Mouse (Mus musculus) liver, adult 2 months (tissue): ENCODE results near the gene Fhl3. TPM values are rescaled to one million over a fixed set of nuclear protein-coding genes. Genes with fewer than 3 reads are reported as not detected.

Source experiments
- DNase-seq: peaks from one replicate; pipeline ENCODE4 v3.0.0-alpha.2; 2011; ENCODE audit warnings: low read depth, low spot score; ENCODE audit errors: extremely low read depth
- H3K27ac ChIP-seq: fragments of 200-500 bp; replicated peaks from 2 replicates; pipeline ENCODE4 v1.5.1; 2012; ENCODE audit warnings: low read depth, mild to moderate bottlenecking, control low read depth, inconsistent platforms, low read length; ENCODE audit not compliant: insufficient read depth
- H3K27me3 ChIP-seq: fragments of 200-500 bp; 2 replicates; pipeline ENCODE4 v1.6.1; 2012; ENCODE audit warnings: mild to moderate bottlenecking, moderate library complexity, low read length, inconsistent platforms; ENCODE audit not compliant: control insufficient read depth, insufficient read depth
- H3K36me3 ChIP-seq: fragments of 200-500 bp; 2 replicates; pipeline ENCODE4 v1.6.1; 2012; ENCODE audit warnings: low read length, inconsistent platforms; ENCODE audit not compliant: control insufficient read depth, insufficient read depth
- H3K4me1 ChIP-seq: fragments of 200-500 bp; 2 replicates; pipeline ENCODE4 v1.6.1; 2011; ENCODE audit warnings: low read length; ENCODE audit not compliant: control insufficient read depth, insufficient read depth
- H3K4me3 ChIP-seq: fragments of 200-500 bp; 2 replicates; pipeline ENCODE4 v1.5.1; 2011; ENCODE audit warnings: low read depth, mild to moderate bottlenecking, control low read depth, low read length, moderate library complexity; ENCODE audit not compliant: insufficient read depth
- H3K79me2 ChIP-seq: fragments of 200-500 bp; 2 replicates; pipeline ENCODE4 v1.6.1; 2012; ENCODE audit warnings: inconsistent platforms, mild to moderate bottlenecking, low read length, moderate library complexity; ENCODE audit not compliant: control insufficient read depth, insufficient read depth
- H3K9ac ChIP-seq: fragments of 200-500 bp; 2 replicates; pipeline ENCODE4 v1.6.1; 2012; ENCODE audit warnings: low read depth, mild to moderate bottlenecking, control low read depth, inconsistent platforms, low read length
- CTCF ChIP-seq: fragments of 200-500 bp; IDR thresholded peaks from 2 replicates; pipeline ENCODE4 v1.5.1; 2011; ENCODE audit warnings: low read depth, low read length, control low read depth
- POLR2A ChIP-seq: fragments of 200-500 bp; IDR thresholded peaks from 2 replicates; pipeline ENCODE4 v1.6.1; 2011; ENCODE audit warnings: low read length, control low read depth; ENCODE audit not compliant: insufficient read depth; ENCODE audit errors: extremely low read depth
- WGBS: fragments of 180-500 bp; shearing (Covaris S2); methylation state at CpG from one replicate; pipeline ENCODE4 v1.1.7; 2018; 5-methylcytosine and 5-hydroxymethylcytosine counted together
- polyA plus RNA-seq: library from polyadenylated mRNA; depleted of rRNA; stranded (reverse); fragments of >200 nt; gene quantifications from 2 replicates; pipeline ENCODE4 v1.2.3, GENCODE M21; 2012; rRNA removed
- total RNA-seq: library from RNA; depleted of rRNA; stranded (reverse); fragments of >200 nt; gene quantifications from 2 replicates; pipeline ENCODE4 v1.2.3, GENCODE M21; 2014; rRNA removed

The Fhl3 gene
- total and polyA plus RNA-seq, 2 experiments: 0.28 to 1.5 TPM

DNA sequence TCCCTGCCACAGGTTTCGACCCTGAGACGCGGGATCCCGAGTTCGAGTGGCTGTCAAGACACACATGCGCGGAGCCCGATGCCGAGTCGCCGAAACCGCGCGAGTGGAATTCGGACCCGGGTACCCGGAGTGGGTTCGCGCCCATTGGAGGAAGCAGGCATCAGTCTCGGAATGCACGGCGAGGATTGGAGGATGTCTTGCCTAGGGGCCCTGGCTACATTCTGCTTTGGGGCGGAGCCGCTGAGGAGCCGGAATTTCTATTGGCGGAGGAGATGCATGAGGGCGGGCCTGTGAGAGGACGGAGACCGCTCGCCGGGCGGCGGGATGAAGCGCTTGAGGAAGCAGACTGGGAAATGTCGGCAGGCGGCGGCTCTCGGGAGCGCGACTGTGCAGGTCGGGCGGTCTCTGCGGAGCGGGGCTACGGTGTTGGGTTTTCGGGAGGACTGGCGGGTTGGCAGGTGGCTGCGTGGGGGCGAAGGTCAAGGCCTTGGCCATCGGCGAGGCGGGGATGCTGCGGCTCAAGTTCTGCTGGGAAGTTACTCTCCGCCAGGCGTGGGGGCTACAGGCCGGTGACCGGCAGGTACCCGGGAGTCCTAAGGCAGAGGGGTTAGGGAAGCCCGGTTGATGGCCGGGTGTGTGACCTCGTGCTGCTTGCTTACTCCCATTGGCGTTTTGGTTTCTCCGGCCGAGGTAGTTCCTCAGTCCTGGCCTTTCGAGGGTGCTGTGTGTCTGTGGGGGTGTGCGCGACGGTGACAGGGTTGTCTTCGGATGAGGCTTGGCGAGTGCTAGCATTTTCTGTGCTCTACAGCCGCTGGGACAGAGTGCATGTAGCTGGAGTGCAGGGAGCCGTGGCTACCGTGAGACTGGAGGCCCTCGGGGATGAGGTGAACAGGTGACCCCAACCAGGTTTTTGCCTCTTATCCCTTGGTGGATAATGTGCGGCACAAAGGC, 51.1 kb downstream of the Fhl3 start:
- Histone ChIP-seq H3K9ac (peak overlapping the region; percentile 75), H3K27me3 (no peaks in the 10 kb centered on the region), H3K4me1 (peaks cover 25% of the 10 kb centered on the region), H3K27ac (peak overlapping the region; percentile 45), H3K36me3 (no peaks in the 10 kb centered on the region), H3K4me3 (peak overlapping the region; percentile 73), H3K79me2 (peaks cover 22% of the 10 kb centered on the region; the same call in 1 of the 2 replicates)
- TF ChIP-seq POLR2A (peak; percentile 69), CTCF (no peak)
- DNase-seq: peak; percentile 92
- under 1% methylated on average over 75 of the region's 75 CpGs for WGBS

DNA sequence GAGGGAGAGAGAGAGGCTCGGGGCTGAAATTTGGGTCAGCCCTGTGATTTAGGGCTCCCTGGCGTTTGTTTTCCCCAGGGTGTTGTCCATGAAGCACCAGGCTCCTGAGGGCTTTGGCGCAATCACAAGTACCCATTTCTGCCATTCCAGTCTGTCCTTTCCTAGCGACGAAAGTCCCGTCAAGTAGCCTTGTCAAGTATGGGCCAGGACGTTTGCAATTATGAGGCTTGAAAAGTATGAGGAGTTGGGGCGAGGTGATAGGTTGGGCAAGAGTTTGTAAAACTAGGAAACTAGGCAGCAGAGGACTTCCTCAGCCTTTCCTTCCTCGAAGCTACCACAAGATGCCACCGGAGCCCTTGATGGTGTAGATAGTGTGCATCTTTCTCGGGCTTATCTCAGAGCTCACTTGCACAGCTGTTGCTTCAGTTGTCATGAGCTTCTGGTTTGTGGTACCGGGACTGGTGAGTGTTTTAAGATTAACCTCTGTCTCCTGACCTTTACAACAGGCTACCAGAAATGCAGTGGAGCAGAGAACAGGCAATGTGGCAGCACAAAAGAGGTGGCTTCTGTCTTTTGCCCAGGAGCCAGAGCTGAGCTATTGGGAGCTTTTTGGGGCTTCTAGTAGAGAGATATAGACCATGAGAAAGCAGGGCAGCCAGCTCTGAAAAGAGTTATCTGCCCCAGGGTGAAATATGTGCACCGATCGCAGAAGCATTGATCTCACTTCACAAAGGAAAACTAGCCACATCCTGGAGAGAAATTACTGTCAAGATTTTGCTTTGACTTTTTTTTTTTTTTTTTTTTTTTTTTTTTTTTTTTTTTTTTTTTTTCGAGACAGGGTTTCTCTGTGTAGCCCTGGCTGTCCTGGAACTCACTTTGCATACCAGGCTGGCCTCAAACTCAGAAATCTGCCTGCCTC, 52.0 kb downstream of the Fhl3 start:
- H3K4me1 ChIP-seq: peaks cover 21% of the 10 kb centered on the region

GRCm38 (mm10) chr4:124755526-124755925, 55.0 kb downstream of the Fhl3 start:
- DNase-seq: no peak
- Histone ChIP-seq H3K27me3 (no peaks in the 10 kb centered on the region), H3K9ac (no peak overlapping the region), H3K27ac (no peak overlapping the region; the same call in 1 of the 2 replicates), H3K36me3 (no peaks in the 10 kb centered on the region), H3K79me2 (peaks cover 33% of the 10 kb centered on the region; the same call in 1 of the 2 replicates), H3K4me3 (no peak overlapping the region), H3K4me1 (peaks cover 19% of the 10 kb centered on the region)
- no peak for TF ChIP-seq POLR2A
- TF ChIP-seq CTCF: no peak
- WGBS: 53% methylated on average over 7 of the region's 7 CpGs

More for the DNA sequence above, 52.0 kb downstream of the Fhl3 start:
- H3K36me3 ChIP-seq: no peaks in the 10 kb centered on the region
- 3% methylated on average over 15 of the region's 15 CpGs for WGBS
- H3K9ac ChIP-seq: peak overlapping the region; percentile 75
- peaks cover 29% of the 10 kb centered on the region; the same call in 1 of the 2 replicates for H3K79me2 ChIP-seq
- no peak for TF ChIP-seq CTCF
- TF ChIP-seq POLR2A: no peak
- DNase-seq: peak; percentile 61
- peak overlapping the region; percentile 73 for H3K4me3 ChIP-seq
- H3K27ac ChIP-seq: peak overlapping the region; percentile 43
- H3K27me3 ChIP-seq: no peaks in the 10 kb centered on the region

Other genes with a start within 250 kb of the Fhl3 start
- gene 3100002H09Rik, start 89.9 kb upstream of the Fhl3 start, total RNA-seq: not detected in 2 replicates
- gene 3100002H09Rik, start 89.9 kb upstream of the Fhl3 start, polyA plus RNA-seq: not detected in 2 replicates
- gene Pou3f1, start 43.9 kb upstream of the Fhl3 start, total RNA-seq: not detected in 2 replicates
- gene Pou3f1, start 43.9 kb upstream of the Fhl3 start, polyA plus RNA-seq: 0.02 TPM in 1 of 2 replicates, not detected in the other
- gene Utp11, start 7.1 kb upstream of the Fhl3 start, total RNA-seq: 9.3 and 11.6 TPM in 2 replicates
- gene Utp11, start 7.1 kb upstream of the Fhl3 start, polyA plus RNA-seq: 4.2 and 5.5 TPM in 2 replicates
- gene Sf3a3, start 14.1 kb downstream of the Fhl3 start, total RNA-seq: 12.1 and 15.1 TPM in 2 replicates
- 5.5 and 6.6 TPM in 2 replicates for gene Sf3a3, start 14.1 kb downstream of the Fhl3 start, polyA plus RNA-seq
- gene Inpp5b, start 41.1 kb downstream of the Fhl3 start, total RNA-seq: 15.3 and 15.8 TPM in 2 replicates
- 24.1 and 25.7 TPM in 2 replicates for gene Inpp5b, start 41.1 kb downstream of the Fhl3 start, polyA plus RNA-seq
- 4.3 and 5.5 TPM in 2 replicates for gene Mtf1, start 101.4 kb downstream of the Fhl3 start, total RNA-seq
- gene Mtf1, start 101.4 kb downstream of the Fhl3 start, polyA plus RNA-seq: 5.1 and 6.0 TPM in 2 replicates
- 17.0 and 19.3 TPM in 2 replicates for gene Yrdc, start 150.0 kb downstream of the Fhl3 start, total RNA-seq
- 25.1 and 36.9 TPM in 2 replicates for gene Yrdc, start 150.0 kb downstream of the Fhl3 start, polyA plus RNA-seq
- 35.5 and 41.5 TPM in 2 replicates for gene 1110065P20Rik, start 150.5 kb downstream of the Fhl3 start, total RNA-seq
- gene 1110065P20Rik, start 150.5 kb downstream of the Fhl3 start, polyA plus RNA-seq: 43.5 and 49.9 TPM in 2 replicates
- gene Maneal, start 161.5 kb downstream of the Fhl3 start, total RNA-seq: under 0.01 TPM in 1 of 2 replicates, not detected in the other
- gene Maneal, start 161.5 kb downstream of the Fhl3 start, polyA plus RNA-seq: not detected in 2 replicates
- not detected in 2 replicates for gene Epha10, start 180.2 kb downstream of the Fhl3 start, total RNA-seq
- not detected in 2 replicates for gene Epha10, start 180.2 kb downstream of the Fhl3 start, polyA plus RNA-seq
- gene 9930104L06Rik, start 236.3 kb downstream of the Fhl3 start, total RNA-seq: 3.4 and 4.1 TPM in 2 replicates
- gene 9930104L06Rik, start 236.3 kb downstream of the Fhl3 start, polyA plus RNA-seq: 4.7 and 9.2 TPM in 2 replicates
- gene Cdca8, start 238.6 kb downstream of the Fhl3 start, total RNA-seq: 0.37 and 1.0 TPM in 2 replicates
- gene Cdca8, start 238.6 kb downstream of the Fhl3 start, polyA plus RNA-seq: 0.67 and 0.91 TPM in 2 replicates